Mouse (Mus musculus) embryonic facial prominence, embryonic 12.5 days (tissue): Measurements from ENCODE around the gene Gpatch11. TPM values are rescaled to one million over a fixed set of nuclear protein-coding genes. Genes with fewer than 3 reads are reported as not detected.

Experiments used
- ATAC-seq: fragments of 200-750 bp; cut with Nextera tagmentation; 2 replicates; pipeline ENCODE4 v1.8.0; 2017; ENCODE audit not compliant: insufficient number of reproducible peaks, insufficient read depth, low FRiP score, low TSS enrichment
- H3K27ac ChIP-seq: fragments of 300-500 bp; sonication (generic); 2 replicates; pipeline ENCODE4 v1.5.1; 2016; ENCODE audit warnings: mild to moderate bottlenecking
- H3K27me3 ChIP-seq: fragments of 300-500 bp; sonication (generic); 2 replicates; pipeline ENCODE4 v1.6.1; 2016; ENCODE audit warnings: mild to moderate bottlenecking, moderate library complexity
- H3K36me3 ChIP-seq: fragments of 300-500 bp; sonication (generic); 2 replicates; pipeline ENCODE4 v1.6.1; 2016; ENCODE audit warnings: mild to moderate bottlenecking
- H3K4me1 ChIP-seq: fragments of 300-500 bp; sonication (generic); 2 replicates; pipeline ENCODE4 v1.6.1; 2016
- H3K4me2 ChIP-seq: fragments of 300-500 bp; sonication (generic); replicated peaks from 2 replicates; pipeline ENCODE4 v1.6.1; 2016; ENCODE audit warnings: mild to moderate bottlenecking, moderate library complexity
- H3K4me3 ChIP-seq: fragments of 300-500 bp; sonication (generic); 2 replicates; pipeline ENCODE4 v1.5.1; 2016; ENCODE audit warnings: mild to moderate bottlenecking
- H3K9ac ChIP-seq: fragments of 300-500 bp; sonication (generic); 2 replicates; pipeline ENCODE4 v1.6.1; 2016; ENCODE audit warnings: mild to moderate bottlenecking, moderate library complexity
- H3K9me3 ChIP-seq: fragments of 300-500 bp; sonication (generic); 2 replicates; pipeline ENCODE4 v1.6.1; 2016; ENCODE audit warnings: mild to moderate bottlenecking, moderate library complexity
- WGBS: fragments of 180-500 bp; shearing (Covaris S2); methylation state at CpG from one replicate; pipeline ENCODE4 v1.1.7; 2016; 5-methylcytosine and 5-hydroxymethylcytosine counted together
- polyA plus RNA-seq: library from polyadenylated mRNA; unstranded; fragments of >200 nt; fragmentation: Nextera tagmentation; extraction: Ambion mirVana; gene quantifications from 2 replicates; pipeline ENCODE4 v1.2.1, GENCODE M21; 2016

The Gpatch11 gene
- polyA plus RNA-seq, 1 experiment from 2014 or later: 56.7 TPM

DNA sequence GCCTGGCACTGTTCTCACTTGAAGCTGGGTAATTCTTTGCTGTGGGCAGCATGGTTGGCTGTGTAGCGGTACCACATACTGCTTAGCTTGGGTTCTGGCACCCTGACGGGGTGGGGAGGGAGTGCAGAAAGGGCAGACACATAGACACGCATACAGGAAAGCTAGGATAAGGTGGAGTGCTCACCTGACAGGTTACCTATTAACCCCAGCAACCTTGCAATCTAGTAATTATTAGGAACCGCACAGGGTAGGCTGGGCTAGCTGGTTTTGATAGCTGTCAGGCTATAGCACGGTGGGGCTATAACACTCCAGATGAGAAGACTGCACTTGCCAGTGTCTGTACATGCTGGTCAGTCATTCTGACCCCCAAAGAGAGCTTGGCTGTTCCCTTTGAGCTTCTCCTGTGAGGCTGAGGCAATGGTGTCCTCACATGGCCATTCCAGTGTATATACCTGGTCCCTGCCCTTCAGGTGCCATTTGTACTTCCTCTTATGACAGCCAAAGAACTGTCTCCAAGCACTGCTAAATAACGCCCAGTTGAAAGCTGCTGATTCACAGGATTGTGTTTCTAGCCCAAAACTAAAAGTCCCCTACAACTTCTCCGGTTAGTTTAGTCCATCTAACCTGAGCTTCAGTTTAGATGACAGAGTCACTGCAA, 7.0 kb downstream of the Gpatch11 start:
- Histone ChIP-seq H3K9me3 (no peaks in the 10 kb centered on the region), H3K9ac (no peak overlapping the region), H3K36me3 (peaks cover 74% of the 10 kb centered on the region), H3K27ac (no peak overlapping the region), H3K27me3 (no peaks in the 10 kb centered on the region), H3K4me3 (no peak overlapping the region), H3K4me2 (no peak overlapping the region), H3K4me1 (no peaks in the 10 kb centered on the region)
- WGBS: 87% methylated on average over 7 of the region's 7 CpGs
- ATAC-seq: no peak

DNA sequence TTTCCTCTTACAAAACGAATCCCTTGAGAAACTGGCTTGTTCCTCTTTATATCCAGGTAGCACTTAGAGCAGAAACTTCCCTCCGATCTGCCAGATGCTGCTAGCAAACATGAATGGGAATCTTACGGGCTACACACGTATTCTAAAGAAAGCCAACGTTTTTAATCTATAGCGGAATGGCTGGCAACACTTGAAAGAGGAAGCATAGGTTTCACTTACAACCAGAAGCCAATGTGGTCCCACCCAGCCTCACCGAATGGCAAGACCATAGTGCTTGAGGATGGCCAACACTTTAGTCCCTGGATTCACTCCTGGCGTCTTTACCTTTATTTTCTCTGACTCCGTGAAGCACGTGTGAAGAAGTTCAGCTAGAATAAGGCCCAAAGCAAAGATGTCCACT, 20.9 kb downstream of the Gpatch11 start:
- ATAC-seq: no peak
- Histone ChIP-seq H3K36me3 (peaks cover 21% of the 10 kb centered on the region), H3K4me3 (no peak overlapping the region), H3K9ac (no peak overlapping the region), H3K4me1 (no peaks in the 10 kb centered on the region), H3K9me3 (no peaks in the 10 kb centered on the region), H3K27ac (no peak overlapping the region), H3K4me2 (no peak overlapping the region), H3K27me3 (no peaks in the 10 kb centered on the region)
- 88% methylated on average over 10 of the region's 10 CpGs for WGBS

- Histone ChIP-seq H3K36me3 (peaks cover 20% of the 10 kb centered on the region), H3K27ac (no peak overlapping the region), H3K27me3 (no peaks in the 10 kb centered on the region), H3K9me3 (no peaks in the 10 kb centered on the region), H3K4me2 (no peak overlapping the region), H3K9ac (no peak overlapping the region), H3K4me1 (no peaks in the 10 kb centered on the region), H3K4me3 (no peak overlapping the region)
- 93% methylated on average over 6 of the region's 6 CpGs for WGBS
- ATAC-seq: no peak
These were observed 38.5 kb downstream of the Gpatch11 start for GRCm38 (mm10) chr17:78873886-78874285.

GRCm38 (mm10) chr17:78881878-78882304, 46.5 kb downstream of the Gpatch11 start:
- peaks cover 8% of the 10 kb centered on the region; the same call in 1 of the 2 replicates for H3K4me1 ChIP-seq
- no peaks in the 10 kb centered on the region for H3K9me3 ChIP-seq
- ATAC-seq: 0 out of 2 replicates have a peak, but pooled peaks have one; percentile 38
- 12% methylated on average over 5 of the region's 7 CpGs for WGBS
- H3K27ac ChIP-seq: peak overlapping the region; percentile 80
- H3K4me2 ChIP-seq: peak overlapping the region; percentile 66
- peak overlapping the region; percentile 63 for H3K9ac ChIP-seq
- peak overlapping the region; percentile 58 for H3K4me3 ChIP-seq
- H3K27me3 ChIP-seq: no peaks in the 10 kb centered on the region
- peaks cover 7% of the 10 kb centered on the region for H3K36me3 ChIP-seq

DNA sequence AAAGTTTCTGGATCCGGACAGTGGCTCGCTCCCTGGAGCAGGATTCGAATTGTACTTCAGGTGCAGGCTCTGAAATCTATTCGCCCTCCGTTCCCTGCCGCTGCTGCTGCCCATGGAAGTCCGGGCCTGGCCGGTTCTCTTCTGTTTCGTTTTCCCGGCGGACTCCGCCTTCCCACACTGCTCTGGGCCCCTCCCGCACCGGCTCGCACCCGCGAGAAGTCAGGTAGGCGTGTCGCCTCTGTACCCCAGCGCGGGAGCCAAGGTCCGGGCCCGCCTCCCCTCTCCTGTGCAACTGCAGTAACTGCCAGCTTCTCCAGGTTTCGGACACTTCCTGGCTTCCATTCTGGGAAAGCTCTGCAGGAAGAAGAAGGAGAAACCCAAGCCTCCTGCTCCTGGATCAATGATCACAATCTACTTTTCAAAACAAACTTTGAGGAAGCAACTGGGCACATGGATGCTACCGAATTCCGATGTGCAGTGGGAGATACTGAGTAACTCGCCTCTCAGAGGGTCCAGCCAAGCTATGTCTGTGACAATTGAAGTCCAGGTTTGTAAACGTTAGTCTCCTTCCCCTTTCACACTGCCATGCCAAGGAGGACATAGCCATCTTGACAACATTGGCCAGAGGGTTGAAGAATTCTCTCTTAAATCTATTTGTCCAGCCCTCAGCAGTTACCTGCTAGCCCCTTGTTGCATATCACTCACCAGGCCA, 47.2 kb downstream of the Gpatch11 start, which contains the start of gene Eif2ak2:
TSS of gene Eif2ak2 (minus strand) at position 173 of the 712 bp plus-strand sequence.
- 2% methylated on average over 28 of the region's 28 CpGs for WGBS
- ATAC-seq: peak; percentile 95
- Histone ChIP-seq H3K4me1 (peaks cover 8% of the 10 kb centered on the region; the same call in 1 of the 2 replicates), H3K4me3 (peak within 1 kb of the TSS; percentile 58), H3K27me3 (no peaks in the 10 kb centered on the region), H3K27ac (peak within 1 kb of the TSS; percentile 80), H3K9ac (peak within 1 kb of the TSS; percentile 63), H3K9me3 (no peaks in the 10 kb centered on the region), H3K36me3 (peaks cover 6% of the 10 kb centered on the region), H3K4me2 (peak within 1 kb of the TSS; percentile 66)

DNA sequence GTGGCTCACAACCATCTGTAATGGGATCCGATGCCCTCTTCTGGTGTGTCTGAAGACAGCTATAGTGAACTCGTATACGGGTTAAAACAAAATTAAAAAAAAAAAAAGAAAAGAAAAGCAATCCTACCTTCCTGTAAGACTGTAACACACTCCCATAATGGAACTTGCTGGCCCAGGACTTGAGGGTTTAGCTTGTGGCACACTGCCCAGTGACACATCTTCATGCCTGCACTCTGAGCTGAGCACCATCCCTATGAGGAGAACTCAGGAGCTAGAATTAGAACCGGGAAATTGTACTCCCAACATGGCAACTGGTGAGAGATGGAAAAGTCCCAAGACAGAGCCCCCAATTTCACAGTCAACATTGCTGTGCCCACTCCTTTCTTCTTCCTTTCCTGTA, 47.9 kb downstream of the Gpatch11 start:
- Histone ChIP-seq H3K9me3 (no peaks in the 10 kb centered on the region), H3K4me3 (no peak overlapping the region), H3K36me3 (no peaks in the 10 kb centered on the region), H3K9ac (no peak overlapping the region), H3K4me2 (peak overlapping the region; percentile 66; the same call in 1 of the 2 replicates), H3K4me1 (peaks cover 8% of the 10 kb centered on the region; the same call in 1 of the 2 replicates), H3K27ac (no peak overlapping the region), H3K27me3 (no peaks in the 10 kb centered on the region)
- no peak for ATAC-seq
- 90% methylated on average over 4 of the region's 4 CpGs for whole genome bisulfite sequencing

GRCm38 (mm10) chr17:78885286-78886065, 50.1 kb downstream of the Gpatch11 start:
- Histone ChIP-seq H3K9ac (no peak overlapping the region), H3K36me3 (no peaks in the 10 kb centered on the region), H3K27me3 (no peaks in the 10 kb centered on the region), H3K4me3 (no peak overlapping the region), H3K4me2 (no peak overlapping the region), H3K4me1 (peaks cover 8% of the 10 kb centered on the region; the same call in 1 of the 2 replicates), H3K27ac (no peak overlapping the region), H3K9me3 (no peaks in the 10 kb centered on the region)
- no peak for ATAC-seq
- 74% methylated on average over 5 of the region's 5 CpGs for WGBS

- Histone ChIP-seq H3K4me1 (no peaks in the 10 kb centered on the region), H3K27me3 (no peaks in the 10 kb centered on the region), H3K36me3 (no peaks in the 10 kb centered on the region), H3K9ac (no peak overlapping the region), H3K4me3 (no peak overlapping the region), H3K4me2 (no peak overlapping the region), H3K9me3 (no peaks in the 10 kb centered on the region), H3K27ac (no peak overlapping the region)
- no peak for ATAC-seq
- 80% methylated on average over 4 of the region's 4 CpGs for WGBS
These were observed 53.2 kb downstream of the Gpatch11 start for GRCm38 (mm10) chr17:78888554-78888953.

DNA sequence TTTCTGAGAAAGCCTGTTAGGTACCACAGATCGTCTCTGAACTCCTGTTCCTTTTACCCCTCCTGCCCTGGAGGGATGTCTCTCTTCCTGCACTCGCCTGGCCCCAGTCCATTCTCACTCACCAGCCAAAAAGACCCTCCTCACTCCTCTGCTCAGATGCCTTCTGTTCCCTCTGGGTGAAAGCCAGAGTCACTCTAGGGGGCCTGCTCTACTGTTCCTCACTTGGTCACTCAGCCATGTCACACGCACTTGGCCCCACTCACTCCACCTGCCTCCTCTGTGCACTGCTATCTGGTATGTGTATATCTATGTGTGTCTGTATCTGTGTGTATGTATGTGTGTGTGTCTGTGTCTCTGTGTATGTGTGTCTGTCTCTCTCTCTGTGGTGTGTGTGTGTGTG, 53.8 kb downstream of the Gpatch11 start:
- Histone ChIP-seq H3K9me3 (no peaks in the 10 kb centered on the region), H3K4me3 (no peak overlapping the region), H3K4me2 (no peak overlapping the region), H3K9ac (no peak overlapping the region), H3K4me1 (no peaks in the 10 kb centered on the region), H3K36me3 (no peaks in the 10 kb centered on the region), H3K27ac (no peak overlapping the region), H3K27me3 (no peaks in the 10 kb centered on the region)
- ATAC-seq: no peak
- 44% methylated on average over 3 of the region's 3 CpGs for WGBS

DNA sequence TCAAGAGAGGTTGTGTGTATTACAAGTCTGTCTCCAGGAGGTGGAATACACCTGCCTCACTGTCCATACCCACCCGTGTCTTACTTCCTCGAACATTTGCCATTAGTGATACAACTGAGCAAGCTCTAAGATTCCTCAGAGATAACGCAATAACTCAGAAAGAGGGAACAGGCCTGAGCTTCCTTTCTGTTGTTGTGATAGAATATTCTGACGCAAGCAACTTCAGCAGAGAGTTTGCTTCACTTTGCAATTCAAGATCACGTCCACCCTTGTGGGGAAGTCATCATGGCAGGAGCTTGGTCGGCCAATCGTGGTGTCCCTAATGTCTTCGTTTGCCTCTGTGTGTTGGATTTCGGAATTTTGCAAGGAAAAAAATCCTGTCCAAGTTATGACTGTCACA, 55.7 kb downstream of the Gpatch11 start:
- no peaks in the 10 kb centered on the region for H3K36me3 ChIP-seq
- no peaks in the 10 kb centered on the region for H3K9me3 ChIP-seq
- no peak overlapping the region for H3K27ac ChIP-seq
- H3K9ac ChIP-seq: no peak overlapping the region
- WGBS: 80% methylated on average over 9 of the region's 9 CpGs
- no peaks in the 10 kb centered on the region for H3K27me3 ChIP-seq
- H3K4me1 ChIP-seq: no peaks in the 10 kb centered on the region
- ATAC-seq: no peak
- H3K4me3 ChIP-seq: no peak overlapping the region
- no peak overlapping the region for H3K4me2 ChIP-seq

DNA sequence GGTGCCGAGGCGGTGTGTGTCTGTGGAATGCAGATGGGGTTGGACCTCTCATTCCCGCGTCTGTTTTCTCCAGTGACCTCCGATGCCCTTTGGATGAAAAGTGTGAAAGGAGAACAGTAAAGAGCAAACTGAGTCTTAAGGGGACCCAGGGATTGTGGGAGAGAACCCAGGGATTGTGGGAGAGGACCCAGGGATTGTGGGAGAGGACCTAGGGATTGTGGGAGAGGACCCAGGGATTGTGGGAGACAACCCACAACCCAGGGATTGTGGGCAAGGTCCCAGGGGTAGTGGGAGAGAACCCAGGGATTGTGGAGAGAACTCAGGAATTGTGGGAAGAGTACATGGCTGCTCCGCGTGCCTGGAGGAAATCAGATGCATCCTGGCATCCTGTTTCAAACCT, 59.6 kb downstream of the Gpatch11 start:
- Histone ChIP-seq H3K27me3 (no peaks in the 10 kb centered on the region), H3K36me3 (no peaks in the 10 kb centered on the region), H3K9me3 (no peaks in the 10 kb centered on the region), H3K4me1 (no peaks in the 10 kb centered on the region), H3K27ac (no peak overlapping the region), H3K4me2 (no peak overlapping the region), H3K4me3 (no peak overlapping the region), H3K9ac (no peak overlapping the region)
- 75% methylated on average over 7 of the region's 7 CpGs for WGBS
- ATAC-seq: no peak
